ENCODE assay signal across 18 mouse cellular contexts in the genomic region with DNA sequence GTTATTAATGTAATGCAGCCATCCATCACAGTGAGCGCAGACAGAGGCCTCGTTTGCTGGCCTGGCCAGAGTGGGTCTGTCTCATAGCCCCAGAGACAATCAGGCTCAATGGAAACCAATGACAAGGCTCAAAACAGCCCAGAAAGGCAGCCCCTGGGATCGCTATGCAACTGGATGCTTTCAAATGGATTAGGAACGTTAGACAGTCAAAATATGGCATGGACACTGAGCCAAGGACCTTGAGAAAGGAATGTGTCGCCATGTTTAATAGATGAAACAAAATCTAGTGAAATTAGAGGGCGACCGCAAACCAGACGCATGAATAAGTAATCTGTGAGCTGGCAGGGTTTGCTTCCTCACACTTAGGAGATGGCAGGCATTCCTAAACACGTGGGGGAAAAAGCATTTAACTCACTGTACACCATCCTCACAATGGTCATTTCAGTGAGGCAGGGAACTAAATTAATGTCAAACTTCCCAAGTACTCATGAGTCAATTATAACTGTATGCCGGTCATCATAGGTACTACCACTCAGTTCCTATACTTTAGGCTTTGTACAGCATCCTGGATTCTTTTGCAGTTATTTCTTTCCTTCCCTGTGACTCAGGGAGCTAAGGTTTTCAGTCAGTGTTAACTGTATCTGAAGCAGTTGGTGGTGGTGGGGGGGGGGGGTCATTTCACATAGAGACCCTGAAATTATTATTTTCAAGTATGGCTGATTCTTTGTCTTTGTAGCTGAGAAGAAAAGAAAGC.
DNase-seq lines count a peak whose midpoint lies in the region; ATAC-seq and TF ChIP-seq lines count a peak whose summit lies in the region.
"Had no signal": no experiment of that assay in that cellular context is flagged by ENCODE, and none has a peak within 500 bp of the region (broad histone marks: within the 10 kb centered on the region; RNA-seq: fewer than 3 reads in every experiment).

No protein-coding gene starts in this region.

- H3ac ChIP-seq in myocyte (ENCODE audit: control insufficient read depth, insufficient read length): no peak overlapping the region

- no peak overlapping the region for H3K27ac ChIP-seq in forebrain, embryonic 11.5 days (ENCODE audit: low read depth, low read length)
- H3K27ac ChIP-seq in forebrain, embryonic 10.5 days: no peak overlapping the region
- peak overlapping the region; percentile 27; the same call in 1 of the 2 replicates for H3K27ac ChIP-seq in forebrain, embryonic 14.5 days (ENCODE audit: low read depth, low read length)
- H3K27ac ChIP-seq in intestine, postnatal 0 days (ENCODE audit: low read depth, low read length): no peak overlapping the region
- H3K27ac ChIP-seq: heart, embryonic 10.5 days; liver, embryonic 14.5 days; stomach, embryonic 15.5 days had no signal

- H3K4me1 ChIP-seq in forebrain, embryonic 11.5 days (replicated peaks; ENCODE audit: control insufficient read depth, insufficient read depth, low read length): no peaks in the 10 kb centered on the region
- no peaks in the 10 kb centered on the region for H3K4me1 ChIP-seq in forebrain, embryonic 10.5 days
- peaks cover 9% of the 10 kb centered on the region for H3K4me1 ChIP-seq in forebrain, embryonic 14.5 days (ENCODE audit: control insufficient read depth, insufficient read depth, low read length)
- no peaks in the 10 kb centered on the region for H3K4me1 ChIP-seq in intestine, postnatal 0 days (replicated peaks; ENCODE audit: control insufficient read depth, insufficient read depth, low read length)
- H3K4me1 ChIP-seq: heart, embryonic 10.5 days; stomach, embryonic 15.5 days had no signal

- no peak for TF ChIP-seq POLR2A in myocyte (IDR thresholded peaks at IDR 0.05; ENCODE audit: insufficient read length, low read depth)

- no peak for DNase-seq in forebrain, embryonic 11.5 days (ENCODE audit: low spot score)
- no peak for DNase-seq in forebrain, embryonic 10.5 days (ENCODE audit: extremely low spot score, low spot score)
- peak; percentile 32 for DNase-seq in 3T3-L1 (ENCODE audit: low read depth, low spot score)
- peak; percentile 52 for DNase-seq in forebrain, embryonic 14.5 days (ENCODE audit: low spot score)
- DNase-seq in right cerebral cortex, postnatal 10 days (ENCODE audit: low spot score in 2 of 2): no peak
- DNase-seq in urinary bladder, postnatal 4 days (ENCODE audit: low spot score in 2 of 2): no peak
- DNase-seq: B cell, adult 2 months; cerebellum, postnatal 36 days; kidney, adult 11 months; kidney, postnatal 25 days; left cerebral cortex, postnatal 4 days; lung, postnatal 36 days; thymus, postnatal 14 days had no signal

- no peak overlapping the region for H3K9ac ChIP-seq in forebrain, embryonic 11.5 days (ENCODE audit: low read length)
- H3K9ac ChIP-seq in forebrain, embryonic 14.5 days (ENCODE audit: low read length): no peak overlapping the region
- H3K9ac ChIP-seq in intestine, postnatal 0 days (ENCODE audit: low read depth, low read length): no peak overlapping the region
- H3K9ac ChIP-seq: liver, embryonic 14.5 days; stomach, embryonic 15.5 days had no signal

- no peaks in the 10 kb centered on the region for H3K36me3 ChIP-seq in forebrain, embryonic 11.5 days (ENCODE audit: control insufficient read depth, insufficient read depth, low read length)
- H3K36me3 ChIP-seq in forebrain, embryonic 10.5 days (replicated peaks): no peaks in the 10 kb centered on the region
- no peaks in the 10 kb centered on the region for H3K36me3 ChIP-seq in forebrain, embryonic 14.5 days (ENCODE audit: control insufficient read depth, insufficient read depth, low read length)
- no peaks in the 10 kb centered on the region for H3K36me3 ChIP-seq in myocyte (ENCODE audit: control insufficient read depth, insufficient read depth)
- no peaks in the 10 kb centered on the region for H3K36me3 ChIP-seq in intestine, postnatal 0 days (ENCODE audit: control insufficient read depth, insufficient read depth)
- H3K36me3 ChIP-seq: heart, embryonic 10.5 days; stomach, embryonic 15.5 days had no signal

- no peaks in the 10 kb centered on the region for H3K9me3 ChIP-seq in forebrain, embryonic 11.5 days (ENCODE audit: control insufficient read depth, low read length)
- H3K9me3 ChIP-seq in forebrain, embryonic 10.5 days: no peaks in the 10 kb centered on the region
- H3K9me3 ChIP-seq in forebrain, embryonic 14.5 days (replicated peaks; ENCODE audit: control insufficient read depth, low read length): no peaks in the 10 kb centered on the region
- H3K9me3 ChIP-seq in intestine, postnatal 0 days (ENCODE audit: control insufficient read depth): no peaks in the 10 kb centered on the region
- H3K9me3 ChIP-seq: heart, embryonic 10.5 days; stomach, embryonic 15.5 days had no signal

- 69% methylated on average over 10 of the region's 10 CpGs for WGBS in forebrain, embryonic 11.5 days
- WGBS in forebrain, embryonic 10.5 days: 75% methylated on average over 10 of the region's 10 CpGs
- WGBS in forebrain, embryonic 14.5 days: 20% methylated on average over 10 of the region's 10 CpGs
- 69% methylated on average over 10 of the region's 10 CpGs for WGBS in intestine, postnatal 0 days

- H3K79me2 ChIP-seq in myocyte (ENCODE audit: control insufficient read depth, insufficient read depth): no peaks in the 10 kb centered on the region

- H3K27me3 ChIP-seq in forebrain, embryonic 11.5 days (ENCODE audit: control insufficient read depth, insufficient read depth, low read length): no peaks in the 10 kb centered on the region
- H3K27me3 ChIP-seq in forebrain, embryonic 10.5 days (ENCODE audit: poor library complexity, severe bottlenecking): no peaks in the 10 kb centered on the region
- H3K27me3 ChIP-seq in forebrain, embryonic 14.5 days (replicated peaks; ENCODE audit: control insufficient read depth, insufficient read depth, low read length): no peaks in the 10 kb centered on the region
- H3K27me3 ChIP-seq in myocyte (ENCODE audit: control insufficient read depth, insufficient read depth, insufficient read length): no peaks in the 10 kb centered on the region
- H3K27me3 ChIP-seq in intestine, postnatal 0 days (replicated peaks; ENCODE audit: control insufficient read depth, insufficient read depth, low read length): no peaks in the 10 kb centered on the region
- H3K27me3 ChIP-seq: stomach, embryonic 15.5 days had no signal

- H3K4me3 ChIP-seq in forebrain, embryonic 11.5 days (ENCODE audit: low read depth, low read length): no peak overlapping the region
- H3K4me3 ChIP-seq in forebrain, embryonic 10.5 days: no peak overlapping the region
- no peak overlapping the region for H3K4me3 ChIP-seq in forebrain, embryonic 14.5 days (ENCODE audit: low read depth, low read length)
- H3K4me3 ChIP-seq in myocyte: no peak overlapping the region
- no peak overlapping the region for H3K4me3 ChIP-seq in intestine, postnatal 0 days (ENCODE audit: low read depth, low read length)
- H3K4me3 ChIP-seq: heart, embryonic 10.5 days; stomach, embryonic 15.5 days had no signal

- no peak for TF ChIP-seq CTCF in intestine, postnatal 0 days (IDR thresholded peaks at IDR 0.05; ENCODE audit: low read depth)

- H3K4me2 ChIP-seq in forebrain, embryonic 11.5 days (ENCODE audit: low read depth, low read length, severe bottlenecking): no peak overlapping the region
- no peak overlapping the region for H3K4me2 ChIP-seq in forebrain, embryonic 14.5 days (ENCODE audit: low read length)
- H3K4me2 ChIP-seq in myocyte (ENCODE audit: low read depth): peak overlapping the region; percentile 61
- no peak overlapping the region for H3K4me2 ChIP-seq in intestine, postnatal 0 days (replicated peaks; ENCODE audit: low read depth)
- H3K4me2 ChIP-seq: stomach, embryonic 15.5 days had no signal

- 0 out of 2 replicates have a peak, but pooled peaks have one; percentile 24 for ATAC-seq in forebrain, embryonic 11.5 days (replicated peaks; ENCODE audit: low FRiP score)
- peak; percentile 70 for ATAC-seq in forebrain, embryonic 14.5 days
- no peak for ATAC-seq in intestine, postnatal 0 days

TF ChIP-seq in myocyte, 11 proteins besides CTCF, POLR2A, EP300 and RAD21:
- TF ChIP-seq TCF3 (IDR thresholded peaks at IDR 0.05; ENCODE audit: insufficient read length, low read depth) (no peak), USF1 (IDR thresholded peaks at IDR 0.05; ENCODE audit: low read depth) (no peak), TCF12 (IDR thresholded peaks at IDR 0.05; ENCODE audit: insufficient read depth, poor library complexity, severe bottlenecking) (no peak), MYOG (IDR thresholded peaks at IDR 0.05; ENCODE audit: control insufficient read depth in 1 of 3, insufficient read depth in 1 of 3, insufficient read length in 2 of 3, low read depth in 2 of 3) (no peak), POLR2AphosphoS2 (IDR thresholded peaks at IDR 0.05; ENCODE audit: insufficient read length, low read depth) (no peak), REST (IDR thresholded peaks at IDR 0.05; ENCODE audit: insufficient read depth, insufficient read length) (no peak), MYOD1 (IDR thresholded peaks at IDR 0.05; ENCODE audit: control insufficient read depth in 1 of 3, insufficient read length in 2 of 3, low read depth in 2 of 3) (no peak), CEBPB (IDR thresholded peaks at IDR 0.05; ENCODE audit: insufficient read depth, poor library complexity, severe bottlenecking) (no peak), SRF (IDR thresholded peaks at IDR 0.05; ENCODE audit: control insufficient read depth, insufficient read length, low read depth) (no peak), E2F4 (IDR thresholded peaks at IDR 0.05; ENCODE audit: insufficient read depth) (no peak), MAX (IDR thresholded peaks at IDR 0.05; ENCODE audit: low read depth) (no peak)

Comparison
In these comparisons a context has a peak if more than half of its experiments do, and no peak if none do; other contexts are left out.
1. DNase-seq: peak in 3T3-L1 (single experiment) and forebrain, embryonic 14.5 days (single experiment); none in forebrain, embryonic 11.5 days (single experiment), forebrain, embryonic 10.5 days (single experiment), right cerebral cortex, postnatal 10 days (0 of 2) and urinary bladder, postnatal 4 days (0 of 2).